15 mouse cellular contexts compared by ENCODE assay signal in the genomic region with DNA sequence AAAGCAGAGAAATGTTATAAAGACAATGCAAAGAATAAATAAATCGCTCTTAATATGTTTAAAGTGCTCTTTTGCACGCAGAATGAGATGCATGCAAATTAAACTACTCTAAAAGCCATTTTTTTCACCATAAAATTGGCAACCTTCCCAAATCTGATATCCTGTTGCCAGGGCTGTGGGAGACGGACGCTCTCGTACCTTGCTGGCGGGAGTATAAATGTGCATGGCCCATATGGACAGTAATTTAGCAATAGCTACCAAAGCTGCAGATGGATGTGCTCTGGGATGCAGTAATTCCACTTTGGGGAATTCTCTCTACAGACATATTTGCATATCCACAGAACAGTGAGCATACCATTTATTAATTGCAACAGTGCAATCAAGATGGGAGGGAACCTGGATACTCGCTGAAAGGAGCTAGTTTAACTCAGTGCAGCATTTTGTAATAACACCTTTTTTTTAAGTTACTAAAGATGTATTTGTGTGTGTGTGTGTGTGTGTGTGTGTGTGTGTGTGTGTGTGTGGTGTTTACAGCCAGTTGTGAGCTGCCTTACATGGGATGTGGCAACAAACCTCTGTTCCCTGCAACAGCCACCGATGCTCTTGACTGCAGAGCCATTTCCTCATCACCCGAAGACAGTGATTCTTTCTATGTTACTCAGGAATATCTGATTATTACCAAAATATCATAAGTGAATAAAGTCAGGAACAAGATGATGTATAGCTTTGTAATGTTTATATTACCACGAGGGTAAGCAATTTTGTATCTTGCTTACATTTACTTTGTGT.
DNase-seq lines count a peak whose midpoint lies in the region; ATAC-seq and TF ChIP-seq lines count a peak whose summit lies in the region.
"Had no signal": no experiment of that assay in that cellular context is flagged by ENCODE, and none has a peak within 500 bp of the region (broad histone marks: within the 10 kb centered on the region; RNA-seq: fewer than 3 reads in every experiment).

No protein-coding gene starts in this region.

- no peak for ATAC-seq in kidney, postnatal 0 days (replicated peaks; ENCODE audit: low FRiP score, low read depth)
- peak; percentile 21; the same call in 1 of the 2 replicates for ATAC-seq in forebrain, postnatal 0 days
- ATAC-seq in hindbrain, embryonic 16.5 days: peak; percentile 84
- ATAC-seq in neural tube, embryonic 14.5 days (ENCODE audit: low read depth): peak; percentile 89; the same call in 1 of the 2 replicates
- no peak for ATAC-seq in liver, embryonic 12.5 days

- H3K9ac ChIP-seq in kidney, postnatal 0 days (ENCODE audit: low read depth, low read length): no peak overlapping the region
- no peak overlapping the region for H3K9ac ChIP-seq in forebrain, postnatal 0 days
- no peak overlapping the region for H3K9ac ChIP-seq in hindbrain, embryonic 16.5 days (ENCODE audit: low read depth, low read length)
- no peak overlapping the region for H3K9ac ChIP-seq in neural tube, embryonic 14.5 days (replicated peaks; ENCODE audit: low read depth, low read length)
- H3K9ac ChIP-seq in liver, embryonic 12.5 days: no peak overlapping the region
- H3K9ac ChIP-seq: embryonic facial prominence, embryonic 13.5 days; heart, embryonic 12.5 days had no signal

- peak; percentile 14 for DNase-seq in kidney, postnatal 0 days (ENCODE audit: low spot score)
- DNase-seq in kidney, postnatal 25 days: no peak
- peak; percentile 61 for DNase-seq in forebrain, postnatal 0 days
- DNase-seq in spleen, postnatal 4 days (ENCODE audit: low spot score in 2 of 2): no peak
- DNase-seq: gastrocnemius, postnatal 25 days; heart, postnatal 4 days; kidney, adult 2 months; liver; right cerebral cortex, postnatal 25 days had no signal

- H3K9me3 ChIP-seq in kidney, postnatal 0 days (replicated peaks; ENCODE audit: low read length): no peaks in the 10 kb centered on the region
- H3K9me3 ChIP-seq in forebrain, postnatal 0 days (ENCODE audit: low read length): no peaks in the 10 kb centered on the region
- H3K9me3 ChIP-seq in hindbrain, embryonic 16.5 days (ENCODE audit: control insufficient read depth, low read length): no peaks in the 10 kb centered on the region
- no peaks in the 10 kb centered on the region for H3K9me3 ChIP-seq in neural tube, embryonic 14.5 days (ENCODE audit: control insufficient read depth, low read length)
- no peaks in the 10 kb centered on the region for H3K9me3 ChIP-seq in liver, embryonic 12.5 days (replicated peaks)
- H3K9me3 ChIP-seq: embryonic facial prominence, embryonic 13.5 days; heart, embryonic 12.5 days had no signal

- H3K27ac ChIP-seq in kidney, postnatal 0 days: no peak overlapping the region
- H3K27ac ChIP-seq in forebrain, postnatal 0 days (ENCODE audit: low read depth, low read length): no peak overlapping the region
- no peak overlapping the region for H3K27ac ChIP-seq in hindbrain, embryonic 16.5 days (ENCODE audit: low read depth, low read length)
- H3K27ac ChIP-seq in neural tube, embryonic 14.5 days (ENCODE audit: low read depth, low read length): no peak overlapping the region
- no peak overlapping the region for H3K27ac ChIP-seq in liver, embryonic 12.5 days
- H3K27ac ChIP-seq: embryonic facial prominence, embryonic 13.5 days had no signal

- H3K27me3 ChIP-seq in kidney, postnatal 0 days (ENCODE audit: insufficient read depth, low read length): no peaks in the 10 kb centered on the region
- H3K27me3 ChIP-seq in forebrain, postnatal 0 days (ENCODE audit: insufficient read depth, low read length): no peaks in the 10 kb centered on the region
- no peaks in the 10 kb centered on the region for H3K27me3 ChIP-seq in hindbrain, embryonic 16.5 days (replicated peaks; ENCODE audit: control insufficient read depth, insufficient read depth, low read length)
- no peaks in the 10 kb centered on the region for H3K27me3 ChIP-seq in neural tube, embryonic 14.5 days (ENCODE audit: control insufficient read depth, insufficient read depth, low read length)
- H3K27me3 ChIP-seq in liver, embryonic 12.5 days (replicated peaks): peaks cover 13% of the 10 kb centered on the region
- H3K27me3 ChIP-seq: CH12.LX; embryonic facial prominence, embryonic 13.5 days; heart, embryonic 12.5 days had no signal

- H3K4me1 ChIP-seq in kidney, postnatal 0 days (replicated peaks; ENCODE audit: insufficient read depth, low read length): no peaks in the 10 kb centered on the region
- peaks cover 12% of the 10 kb centered on the region for H3K4me1 ChIP-seq in forebrain, postnatal 0 days (ENCODE audit: insufficient read depth)
- H3K4me1 ChIP-seq in hindbrain, embryonic 16.5 days (ENCODE audit: control insufficient read depth, insufficient read depth, low read depth, low read length): peaks cover 8% of the 10 kb centered on the region
- H3K4me1 ChIP-seq in neural tube, embryonic 14.5 days (ENCODE audit: control insufficient read depth, insufficient read depth, low read length): peaks cover 8% of the 10 kb centered on the region; the same call in 1 of the 2 replicates
- peaks cover 33% of the 10 kb centered on the region for H3K4me1 ChIP-seq in liver, embryonic 12.5 days

- TF ChIP-seq CTCF in kidney, postnatal 0 days (IDR thresholded peaks at IDR 0.05; ENCODE audit: low read depth): no peak
- TF ChIP-seq CTCF in forebrain, postnatal 0 days (IDR thresholded peaks at IDR 0.05; ENCODE audit: low read depth): no peak

- no peaks in the 10 kb centered on the region for H3K36me3 ChIP-seq in kidney, postnatal 0 days (ENCODE audit: insufficient read depth, low read length)
- no peaks in the 10 kb centered on the region for H3K36me3 ChIP-seq in forebrain, postnatal 0 days (ENCODE audit: insufficient read depth)
- no peaks in the 10 kb centered on the region for H3K36me3 ChIP-seq in hindbrain, embryonic 16.5 days (ENCODE audit: control insufficient read depth, insufficient read depth, low read length)
- no peaks in the 10 kb centered on the region for H3K36me3 ChIP-seq in neural tube, embryonic 14.5 days (ENCODE audit: control insufficient read depth, insufficient read depth, low read length)
- no peaks in the 10 kb centered on the region for H3K36me3 ChIP-seq in liver, embryonic 12.5 days
- H3K36me3 ChIP-seq: embryonic facial prominence, embryonic 13.5 days; heart, embryonic 12.5 days had no signal

- 64% methylated on average over 10 of the region's 10 CpGs for WGBS in kidney, postnatal 0 days
- WGBS in forebrain, postnatal 0 days: 41% methylated on average over 10 of the region's 10 CpGs
- 38% methylated on average over 10 of the region's 10 CpGs for WGBS in hindbrain, embryonic 16.5 days
- WGBS in neural tube, embryonic 14.5 days: 31% methylated on average over 10 of the region's 10 CpGs
- WGBS in liver, embryonic 12.5 days (ENCODE audit: insufficient replicate concordance): 74% methylated on average over 10 of the region's 10 CpGs

- no peak overlapping the region for H3K4me3 ChIP-seq in kidney, postnatal 0 days (replicated peaks; ENCODE audit: low read depth, low read length)
- no peak overlapping the region for H3K4me3 ChIP-seq in forebrain, postnatal 0 days (ENCODE audit: low read depth, low read length)
- no peak overlapping the region for H3K4me3 ChIP-seq in hindbrain, embryonic 16.5 days (ENCODE audit: low read length)
- no peak overlapping the region for H3K4me3 ChIP-seq in neural tube, embryonic 14.5 days (ENCODE audit: low read depth, low read length)
- H3K4me3 ChIP-seq in liver, embryonic 12.5 days: no peak overlapping the region
- H3K4me3 ChIP-seq: embryonic facial prominence, embryonic 13.5 days; heart, embryonic 12.5 days had no signal

- no peak overlapping the region for H3K4me2 ChIP-seq in kidney, postnatal 0 days (ENCODE audit: low read length)
- no peak overlapping the region for H3K4me2 ChIP-seq in forebrain, postnatal 0 days (ENCODE audit: low read depth)
- H3K4me2 ChIP-seq in hindbrain, embryonic 16.5 days (ENCODE audit: low read length): peak overlapping the region; percentile 17; the same call in 1 of the 2 replicates
- H3K4me2 ChIP-seq in neural tube, embryonic 14.5 days (ENCODE audit: low read depth, low read length): no peak overlapping the region
- H3K4me2 ChIP-seq in liver, embryonic 12.5 days: no peak overlapping the region
- H3K4me2 ChIP-seq: embryonic facial prominence, embryonic 13.5 days; heart, embryonic 12.5 days had no signal

Comparison
In these comparisons a context has a peak if more than half of its experiments do, and no peak if none do; other contexts are left out.
1. DNase-seq: peak in kidney, postnatal 0 days (single experiment) and forebrain, postnatal 0 days (single experiment); none in kidney, postnatal 25 days (0 of 2) and spleen, postnatal 4 days (0 of 2).
2. ATAC-seq: peak in forebrain, postnatal 0 days (single experiment), hindbrain, embryonic 16.5 days (single experiment) and neural tube, embryonic 14.5 days (single experiment); none in kidney, postnatal 0 days (single experiment) and liver, embryonic 12.5 days (single experiment).